Mouse (Mus musculus): ENCODE measurements around the gene Tcf20. TPM values are rescaled to one million over a fixed set of nuclear protein-coding genes. Genes with fewer than 3 reads are reported as not detected.

Tcf20 gene
- 100 to 1,000 TPM; 229 to 258 (median 236) TPM for total RNA-seq (2022)

GRCm38 (mm10) chr15:82987732-82988112, at the start of gene Tcf20:
Tcf20 (minus strand) TSS chr15:82987872.
- peak; percentile 86 to 89 for DNase-seq (ENCODE audit: low spot score in 2 of 2)

- peak in 1 of 2 experiments; percentile 39 for DNase-seq (ENCODE audit: low spot score in 2 of 2)
Measured at GRCm38 (mm10) chr15:83036900-83037519, 49.3 kb upstream of the Tcf20 start.

GRCm38 (mm10) chr15:83036089-83036488, 48.4 kb upstream of the Tcf20 start:
- DNase-seq (ENCODE audit: low spot score in 2 of 2), result no peak

- DNase-seq (ENCODE audit: low spot score in 2 of 2), result peak; percentile 51 to 68
Measured at GRCm38 (mm10) chr15:83034275-83034977, 46.8 kb upstream of the Tcf20 start.

GRCm38 (mm10) chr15:83032981-83033541, 45.4 kb upstream of the Tcf20 start, which contains the start of gene Nfam1:
Nfam1 (minus strand) TSS chr15:83033306.
- DNase-seq (ENCODE audit: low spot score in 2 of 2), result no peak

- no peak for DNase-seq (ENCODE audit: low spot score in 2 of 2)
Measured at GRCm38 (mm10) chr15:83030884-83031283, 43.2 kb upstream of the Tcf20 start.

GRCm38 (mm10) chr15:83029725-83030718, 42.4 kb upstream of the Tcf20 start:
- no peak for DNase-seq (ENCODE audit: low spot score in 2 of 2)

- DNase-seq (ENCODE audit: low spot score in 2 of 2), result no peak
Measured at GRCm38 (mm10) chr15:83026129-83026528, 38.5 kb upstream of the Tcf20 start.

GRCm38 (mm10) chr15:83025041-83025760, 37.5 kb upstream of the Tcf20 start:
- no peak for DNase-seq (ENCODE audit: low spot score in 2 of 2)

GRCm38 (mm10) chr15:83022947-83023346, 35.3 kb upstream of the Tcf20 start:
- no peak for DNase-seq (ENCODE audit: low spot score in 2 of 2)

GRCm38 (mm10) chr15:83010990-83011664, 23.5 kb upstream of the Tcf20 start:
- peak in 1 of 2 experiments; percentile 90 for DNase-seq (ENCODE audit: low spot score in 2 of 2)

GRCm38 (mm10) chr15:83010423-83010822, 22.8 kb upstream of the Tcf20 start:
- no peak for DNase-seq (ENCODE audit: low spot score in 2 of 2)

GRCm38 (mm10) chr15:83009532-83009931, 21.9 kb upstream of the Tcf20 start:
- DNase-seq (ENCODE audit: low spot score in 2 of 2), result no peak

- DNase-seq (ENCODE audit: low spot score in 2 of 2), result peak in 1 of 2 experiments; percentile 56
Measured at GRCm38 (mm10) chr15:83008761-83009423, 21.2 kb upstream of the Tcf20 start.

GRCm38 (mm10) chr15:83007346-83007920, 19.8 kb upstream of the Tcf20 start:
- no peak for DNase-seq (ENCODE audit: low spot score in 2 of 2)

GRCm38 (mm10) chr15:83002665-83003548, 15.2 kb upstream of the Tcf20 start:
- peak; percentile 83 to 92 for DNase-seq (ENCODE audit: low spot score in 2 of 2)

- DNase-seq (ENCODE audit: low spot score in 2 of 2), result peak in 1 of 2 experiments; percentile 42
Measured at GRCm38 (mm10) chr15:82998811-82999221, 11.1 kb upstream of the Tcf20 start.

GRCm38 (mm10) chr15:82996431-82996830, 8.8 kb upstream of the Tcf20 start:
- DNase-seq (ENCODE audit: low spot score in 2 of 2), result no peak
